Mouse (Mus musculus): ENCODE results near the gene Gm49333.
A peak's percentile ranks its signal among the peaks of the same experiment; 100 is the strongest.

DNA sequence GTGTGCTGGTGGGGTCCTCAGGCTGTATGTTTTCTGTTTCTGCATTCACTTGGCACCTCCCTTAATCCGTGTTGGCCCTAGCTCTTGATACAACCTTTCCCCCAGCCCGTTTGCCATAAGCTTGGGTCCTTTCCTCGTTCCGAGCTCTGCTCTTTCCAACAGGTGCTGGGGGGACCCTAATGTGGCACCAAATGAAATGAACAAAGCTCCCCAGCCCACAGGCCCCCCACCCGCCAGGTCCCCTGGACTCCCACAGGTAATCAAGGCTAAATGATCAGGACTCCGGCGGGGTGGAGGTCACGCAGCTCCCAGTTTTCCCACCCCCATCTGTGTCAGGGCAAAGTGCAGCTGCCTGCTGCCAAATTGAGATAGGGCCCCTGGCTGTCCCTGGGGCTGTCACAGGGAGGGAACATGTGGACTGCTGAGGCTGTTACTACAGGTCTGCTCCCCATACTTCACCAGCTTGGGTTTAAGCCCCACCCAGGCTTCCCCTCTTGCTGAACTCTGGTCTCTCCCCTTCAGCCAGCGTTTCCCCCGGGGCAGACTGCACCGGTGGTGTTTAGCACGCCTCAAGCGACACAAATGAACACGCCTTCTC is 62.4 kb downstream of the Gm49333 start:
- TF ChIP-seq EP300 (IDR thresholded peaks at IDR 0.05; ENCODE audit: low read depth) (peak; percentile 60), CTCF (IDR thresholded peaks at IDR 0.05; ENCODE audit: low read depth) (no peak)

All from liver, embryonic 14.5 days (tissue).